Mouse (Mus musculus): Measurements from ENCODE around the gene Mettl16.
A peak's percentile ranks its signal among the peaks of the same experiment; 100 is the strongest.
"Not testable (repeated sequence)": the region's sequence is repeated elsewhere in the genome, so short reads cannot be mapped to it uniquely, and the experiment has no call there.

Gene Mettl16

DNA sequence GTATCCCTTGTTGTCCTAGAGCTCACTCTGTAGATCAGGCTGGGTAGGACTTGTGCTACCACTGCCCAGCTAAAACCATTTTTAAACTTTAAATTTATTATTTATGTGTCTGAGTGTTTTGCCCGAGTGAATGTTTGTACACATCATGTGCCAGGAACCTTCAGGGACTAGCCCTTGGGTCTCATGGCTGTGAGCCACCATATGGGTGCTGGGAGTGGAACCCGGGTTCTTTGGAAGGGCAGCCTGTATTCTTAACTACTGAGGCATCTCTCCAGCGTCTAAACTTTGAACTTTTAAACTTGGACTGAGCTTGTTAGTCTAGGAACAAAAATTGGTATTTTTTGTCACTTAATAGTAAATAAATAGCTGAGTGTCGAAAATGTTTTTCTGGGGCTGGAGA is 22.2 kb downstream of the Mettl16 start:
- DNase-seq = no peak

DNA sequence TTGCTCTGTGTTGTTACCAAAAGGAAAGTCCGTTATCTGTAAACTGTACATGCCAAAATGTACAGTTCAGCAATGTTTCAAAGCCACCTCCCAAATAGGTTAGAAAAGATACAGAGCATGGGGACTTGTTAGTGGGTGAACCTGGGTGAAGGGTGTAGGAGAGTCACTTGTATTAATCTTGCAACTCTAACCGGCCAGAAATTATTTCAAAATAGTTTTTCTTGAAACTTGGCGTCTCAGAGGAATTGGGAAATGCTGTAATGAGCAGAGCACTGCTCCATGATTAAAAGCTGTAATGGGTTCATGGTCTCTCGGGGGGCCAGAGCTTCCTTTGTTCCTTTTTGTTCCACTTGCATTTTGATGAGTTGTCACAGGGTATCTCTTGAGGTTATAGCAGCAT is 30.0 kb downstream of the Mettl16 start:
- DNase-seq = no peak

DNA sequence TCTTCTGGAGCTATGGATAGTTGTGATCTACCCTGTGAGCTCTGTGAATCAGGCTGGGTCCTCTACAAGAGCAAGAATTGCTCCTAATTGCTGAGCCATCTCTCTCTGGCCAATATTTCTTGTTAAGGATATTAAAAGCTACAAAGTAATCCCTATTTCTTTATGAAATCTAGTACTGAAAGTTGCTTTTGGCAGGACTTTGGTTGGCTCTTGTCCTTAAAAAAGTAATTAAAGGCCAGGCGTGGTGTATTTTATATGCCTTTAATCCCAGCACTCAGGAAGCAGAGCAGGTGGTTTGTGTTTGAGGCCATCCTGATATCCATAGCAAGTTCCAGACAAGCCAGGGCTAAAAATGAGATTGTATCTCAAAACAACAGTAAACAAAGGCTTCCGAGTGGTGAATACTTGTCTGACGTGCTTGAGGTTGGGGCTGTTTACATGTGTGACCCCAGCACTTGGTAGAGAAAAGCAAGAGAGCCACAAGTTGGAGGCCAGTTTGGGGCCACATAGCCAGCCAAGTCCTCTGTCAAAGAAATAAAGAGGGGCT is 33.5 kb downstream of the Mettl16 start:
- no peak for DNase-seq

DNA sequence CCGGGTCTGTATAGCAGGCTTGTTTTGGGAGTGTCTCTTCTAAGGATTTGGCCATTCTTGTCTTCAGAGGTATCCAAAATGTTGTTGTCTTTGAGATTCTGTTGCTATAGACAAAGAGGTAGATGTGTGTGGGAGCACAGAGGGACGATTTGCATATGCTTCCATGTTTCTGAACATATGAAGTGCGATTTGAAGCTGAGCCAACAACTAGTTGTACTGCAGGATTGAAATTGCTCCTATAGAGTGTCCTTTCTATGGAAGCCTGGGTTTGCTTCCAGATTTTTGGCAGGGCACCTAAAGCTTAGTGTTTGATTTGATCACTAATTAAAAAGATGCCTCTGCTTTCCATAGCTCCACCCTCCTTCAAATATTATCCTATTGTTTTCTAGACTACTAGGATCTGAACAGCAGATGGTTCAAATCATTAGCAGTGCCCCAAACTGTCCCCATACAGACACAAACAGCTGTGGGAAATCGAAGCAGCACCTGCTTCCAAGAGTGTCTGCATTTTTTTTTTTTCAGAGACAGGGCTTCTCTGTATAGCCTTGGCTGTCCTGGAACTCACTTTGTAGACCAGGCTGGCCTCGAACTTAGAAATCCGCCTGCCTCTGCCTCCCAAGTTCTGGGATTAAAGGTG is 36.7 kb downstream of the Mettl16 start:
- DNase-seq = no peak

DNA sequence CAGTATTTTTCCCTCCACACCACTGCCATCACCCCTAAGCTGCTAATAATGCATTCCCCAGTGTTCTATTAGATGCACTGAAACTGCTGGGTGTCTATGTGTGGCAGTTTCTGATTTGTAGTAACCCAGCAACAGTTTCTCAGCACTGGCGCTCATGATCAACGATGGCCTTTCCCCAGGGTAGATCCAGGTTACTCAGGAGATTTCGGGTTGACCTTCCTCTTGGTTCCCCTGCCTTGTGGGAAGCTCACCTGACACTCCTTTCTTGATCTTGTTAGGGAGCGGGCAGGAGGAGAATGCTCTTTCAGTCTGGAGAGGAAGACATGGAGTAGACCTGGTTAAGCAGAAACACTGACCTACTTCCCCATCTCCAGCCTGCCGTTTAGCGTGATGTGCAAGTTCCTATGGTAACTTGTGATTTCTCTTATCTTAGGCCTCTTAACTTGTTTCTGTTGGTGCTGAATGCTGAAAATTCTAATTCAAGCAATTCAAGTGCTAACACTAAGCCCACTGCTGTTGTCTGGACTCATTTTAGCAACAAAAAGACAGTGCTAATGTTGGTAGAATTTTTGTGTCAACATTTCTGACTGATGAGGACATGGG is 37.7 kb downstream of the Mettl16 start:
- no peak for DNase-seq

DNA sequence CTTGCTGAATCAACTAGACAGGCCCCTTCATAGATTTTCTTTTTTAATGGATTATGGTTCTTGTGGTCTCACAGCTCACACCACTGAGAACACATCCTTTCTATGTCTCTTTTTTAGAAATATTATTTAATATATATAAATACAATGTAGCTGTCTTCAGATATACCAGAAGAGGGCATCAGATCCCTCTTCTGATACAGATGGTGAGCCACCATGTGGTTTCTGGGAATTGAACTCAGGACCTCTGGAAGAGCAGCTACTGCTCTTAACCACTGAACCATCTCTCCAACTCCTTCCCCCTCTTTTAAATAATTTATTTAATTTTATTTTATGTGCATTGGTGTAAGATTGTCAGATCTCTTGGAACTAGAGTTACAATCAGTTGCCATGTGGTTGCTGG is 39.5 kb downstream of the Mettl16 start:
- DNase-seq = no peak

DNA sequence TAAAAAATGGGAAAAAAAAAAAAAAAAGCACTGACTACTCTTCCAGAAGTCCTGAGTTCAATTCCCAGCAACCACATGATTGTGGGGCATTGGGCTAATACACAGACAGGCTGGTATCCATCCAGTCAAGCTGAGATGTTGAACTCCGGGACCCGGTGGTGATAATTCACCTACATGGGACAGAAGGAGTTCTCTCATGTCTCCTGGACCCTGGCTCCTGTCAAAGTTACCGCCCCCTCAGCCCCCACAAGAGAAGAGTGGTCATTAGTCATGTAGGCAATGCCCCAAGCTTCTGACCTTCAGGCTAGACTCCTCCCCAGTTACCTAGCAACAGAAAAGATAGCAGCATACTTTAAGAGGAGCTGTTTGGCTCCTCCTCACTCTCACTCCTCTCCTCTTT is 40.4 kb downstream of the Mettl16 start:
- DNase-seq = not testable (repeated sequence)

DNA sequence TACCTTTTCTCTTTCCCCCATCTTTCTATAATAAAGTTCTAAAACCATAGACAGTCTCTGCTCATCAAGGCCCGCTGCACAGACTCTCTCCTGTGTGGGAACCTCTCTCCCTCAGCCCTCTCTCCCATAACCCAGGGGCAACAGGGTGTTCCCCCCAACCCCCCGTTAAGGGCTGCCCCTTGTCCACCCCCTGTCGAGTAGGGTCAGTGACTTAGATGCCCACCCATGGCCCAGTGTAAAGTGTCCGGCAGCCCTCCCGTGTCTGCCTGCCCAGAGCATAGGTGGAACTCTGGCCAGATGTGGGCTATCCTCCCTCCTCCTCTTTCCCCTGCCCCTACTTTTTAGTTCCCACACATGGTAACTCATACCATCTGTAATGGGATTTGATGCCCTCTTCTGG is 40.9 kb downstream of the Mettl16 start:
- no peak for DNase-seq

DNA sequence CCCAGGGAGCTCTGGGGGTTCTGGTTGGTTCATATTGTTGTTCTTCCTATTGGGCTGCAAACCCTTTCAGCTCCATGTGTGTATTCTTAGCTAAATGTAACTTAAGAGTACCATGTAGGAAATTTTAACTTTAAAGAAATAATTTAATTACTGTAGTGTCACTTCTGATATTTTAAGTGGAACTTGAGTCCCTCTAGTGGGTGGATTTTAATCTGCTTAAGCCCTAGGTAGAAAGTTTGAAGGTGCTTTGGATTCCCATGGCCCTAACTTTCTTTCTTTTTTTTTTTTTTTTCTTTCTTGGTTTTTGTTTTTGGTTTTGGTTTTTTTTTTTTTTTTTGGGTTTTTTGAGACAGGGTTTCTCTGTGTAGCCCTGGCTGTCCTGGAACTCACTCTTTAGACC is 45.2 kb downstream of the Mettl16 start:
- DNase-seq = no peak

DNA sequence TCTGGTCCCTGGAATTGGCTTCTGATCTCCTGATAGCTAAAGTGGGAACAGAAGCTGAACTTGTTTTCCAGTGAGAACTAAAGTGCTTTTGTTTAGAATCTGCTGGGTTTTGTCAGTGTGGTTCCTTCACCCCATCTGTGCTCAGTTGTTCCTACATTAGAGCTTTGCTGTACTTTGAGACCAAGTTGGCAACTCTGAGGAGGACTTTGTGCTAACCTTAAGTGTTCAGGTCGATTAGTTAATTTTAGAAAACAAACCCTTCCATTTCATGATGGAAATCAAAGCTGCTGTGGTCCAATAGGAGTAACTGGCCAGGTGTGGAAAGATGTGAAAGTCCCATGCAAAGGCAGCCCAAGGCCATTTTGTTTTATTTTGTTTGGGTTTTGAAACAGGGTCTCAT is 50.3 kb downstream of the Mettl16 start:
- no peak for DNase-seq

DNA sequence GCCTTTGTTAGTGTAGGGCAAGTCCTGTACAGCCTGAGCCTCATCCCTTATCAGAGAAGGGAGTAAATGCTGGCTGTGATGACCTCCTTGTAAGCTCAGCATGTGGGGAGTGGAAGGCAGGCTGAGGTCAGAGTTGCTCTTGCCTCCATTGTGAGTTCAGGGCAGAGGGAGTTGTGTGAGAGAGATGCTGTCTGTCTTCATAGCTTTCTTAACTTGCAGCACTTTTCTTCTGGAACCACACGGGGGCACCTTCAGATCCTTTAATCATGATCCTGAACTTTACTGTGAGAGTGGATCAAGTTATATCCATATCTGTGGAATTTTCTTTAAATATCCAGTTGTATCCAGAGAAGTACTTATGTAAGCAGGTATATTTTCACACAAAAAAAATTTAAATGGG is 50.8 kb downstream of the Mettl16 start:
- no peak for DNase-seq

DNA sequence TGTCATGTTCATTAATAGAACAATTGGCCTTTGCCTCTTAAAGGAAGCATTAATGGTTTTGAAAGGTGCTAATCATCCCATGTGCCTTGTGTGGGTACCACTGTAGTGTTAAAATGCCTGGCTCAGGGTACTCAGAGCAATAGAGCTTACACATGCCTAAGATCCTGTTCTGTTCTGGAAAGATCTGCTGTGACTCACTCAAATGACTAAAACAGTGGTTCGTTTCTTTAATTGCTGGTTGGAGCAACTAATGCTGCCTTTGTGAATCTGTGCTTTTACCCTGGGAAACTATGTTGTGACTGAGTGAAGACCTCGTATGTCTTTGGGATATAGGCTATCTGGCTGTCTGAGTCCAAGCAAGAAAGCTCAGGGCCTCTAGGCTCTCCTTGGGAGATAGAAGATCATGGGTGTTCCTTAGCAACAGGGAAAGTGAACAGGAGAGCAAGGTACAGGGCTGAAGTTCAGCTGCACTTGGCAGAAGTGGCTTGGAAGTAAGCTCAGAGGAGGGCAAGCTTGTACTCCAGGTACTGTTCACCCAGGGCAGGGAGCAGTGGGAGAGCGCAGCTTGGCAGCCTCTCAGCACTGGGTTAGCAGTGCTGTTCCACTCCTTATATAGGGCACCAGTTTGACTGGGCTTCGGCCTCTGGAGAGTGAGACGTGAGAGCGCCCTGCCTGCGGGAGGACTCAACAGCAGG is 52.3 kb downstream of the Mettl16 start:
- DNase-seq = no peak

DNA sequence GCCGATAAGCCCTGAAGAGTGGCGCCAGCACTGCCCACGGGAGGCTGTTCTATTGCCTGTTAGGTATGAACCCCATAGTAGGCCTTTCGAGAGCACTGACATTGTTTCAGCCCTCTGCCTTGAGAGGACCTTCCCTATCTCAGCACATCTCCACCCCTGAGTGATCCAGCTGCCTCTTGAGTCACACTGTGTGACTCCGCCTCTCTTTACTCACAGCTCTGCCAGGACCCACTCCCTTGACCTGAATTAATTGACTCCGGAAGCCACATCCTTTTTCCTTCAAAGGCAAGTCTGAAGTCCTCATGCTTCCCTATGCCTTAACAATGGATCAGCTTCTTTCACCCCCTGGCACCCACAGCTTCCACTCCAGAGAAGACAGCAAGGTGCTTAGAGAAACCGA is 55.5 kb downstream of the Mettl16 start:
- no peak for DNase-seq

DNA sequence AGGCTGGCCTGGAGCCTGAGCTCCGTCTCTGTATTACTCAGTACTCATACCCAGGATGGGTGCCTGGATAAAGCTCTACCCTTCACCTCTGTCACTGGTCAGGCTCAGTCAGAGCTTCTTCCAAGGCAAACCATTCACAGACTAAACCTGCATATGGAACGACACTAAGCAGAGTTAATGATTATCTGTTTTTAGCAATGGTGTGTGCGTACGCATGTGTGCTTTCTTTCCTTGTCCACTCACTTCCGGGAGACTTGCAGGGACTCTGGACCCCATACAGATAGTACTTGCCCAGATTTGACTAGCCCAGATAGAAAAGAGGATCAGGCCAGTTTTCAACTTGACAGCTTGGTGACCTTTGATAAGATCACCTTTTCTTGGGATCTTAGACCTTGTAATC is 56.1 kb downstream of the Mettl16 start:
- no peak for DNase-seq

DNA sequence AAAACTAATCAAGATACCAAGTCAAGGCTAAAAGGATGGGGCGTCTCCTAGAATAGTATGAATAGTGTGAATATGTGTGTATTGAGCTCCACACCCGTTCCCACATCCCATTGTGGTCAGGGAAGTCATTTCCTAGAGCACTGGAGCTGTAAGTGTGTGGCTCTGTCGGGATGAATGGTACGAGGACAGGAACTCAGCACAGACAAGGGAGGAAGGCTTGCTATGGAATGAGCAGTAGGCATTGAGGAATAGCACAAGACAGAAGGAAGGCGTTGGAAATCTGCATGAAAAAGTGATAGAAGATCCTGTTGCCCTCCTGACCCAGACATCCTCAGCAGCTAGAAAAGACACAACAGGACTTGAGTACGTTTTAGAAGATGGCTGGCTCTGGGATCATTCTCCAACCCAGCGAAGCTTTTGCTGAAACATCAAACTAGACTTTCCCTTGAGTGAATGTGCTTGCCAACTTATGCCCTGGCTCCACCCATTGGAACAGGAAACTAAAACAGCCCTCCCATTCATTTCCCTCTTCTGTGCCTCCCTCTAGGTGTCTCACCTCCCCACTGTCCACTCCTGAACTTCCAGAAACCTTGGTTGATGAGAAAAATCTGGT is 57.3 kb downstream of the Mettl16 start:
- no peak for DNase-seq

DNA sequence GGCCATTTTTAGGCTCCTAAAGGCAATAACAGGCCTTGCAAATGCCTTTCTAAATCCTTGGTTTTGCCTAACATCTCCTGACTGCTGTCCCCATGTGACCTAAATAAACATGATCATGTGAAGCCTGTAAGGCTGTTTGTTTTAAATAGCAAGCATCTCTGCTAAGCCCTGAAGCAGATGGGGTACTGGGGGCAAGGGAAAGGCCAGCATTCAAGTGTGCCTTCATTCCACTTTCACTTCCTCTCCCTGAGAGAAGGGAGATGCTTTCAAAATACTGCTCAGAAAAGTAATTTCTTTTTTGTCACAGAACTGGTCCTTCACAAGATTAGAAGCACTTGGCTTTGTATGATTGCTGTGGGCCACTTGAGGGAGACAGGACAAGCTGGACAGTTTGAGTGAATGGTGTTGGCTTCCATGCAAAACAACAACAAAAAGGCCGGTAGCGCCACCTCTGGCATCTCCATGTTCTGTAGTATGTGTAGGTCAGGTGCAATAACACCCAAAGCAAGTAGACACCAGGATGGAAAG is 57.8 kb downstream of the Mettl16 start:
- no peak for DNase-seq

DNA sequence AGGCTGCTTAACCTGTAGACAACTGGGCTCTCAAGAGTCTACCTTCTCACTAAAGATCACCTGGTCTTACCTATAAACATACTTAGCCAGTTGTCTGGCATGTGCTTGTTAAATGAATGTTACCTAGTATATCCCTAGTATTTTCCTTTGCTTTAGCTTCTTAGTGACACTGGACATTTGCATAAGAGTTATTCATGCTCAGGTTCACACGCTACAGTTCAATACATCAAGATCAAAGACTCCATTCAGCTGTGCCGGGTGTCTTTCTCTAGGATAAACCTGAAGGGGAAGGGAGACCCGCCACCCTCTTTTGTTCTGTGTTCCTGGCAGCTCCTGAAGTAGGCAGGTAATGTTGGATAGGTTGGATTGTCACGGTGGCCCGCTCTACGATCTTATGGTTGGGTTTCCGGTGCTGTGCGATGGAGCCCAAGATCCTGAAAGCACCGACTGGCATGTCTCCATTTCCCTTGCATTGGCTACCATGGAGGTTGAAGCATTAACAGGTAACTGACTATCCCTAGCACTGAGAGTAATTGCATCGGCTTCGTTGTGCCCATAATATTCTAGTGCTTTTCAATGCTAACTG is 58.4 kb downstream of the Mettl16 start:
- DNase-seq = no peak

DNA sequence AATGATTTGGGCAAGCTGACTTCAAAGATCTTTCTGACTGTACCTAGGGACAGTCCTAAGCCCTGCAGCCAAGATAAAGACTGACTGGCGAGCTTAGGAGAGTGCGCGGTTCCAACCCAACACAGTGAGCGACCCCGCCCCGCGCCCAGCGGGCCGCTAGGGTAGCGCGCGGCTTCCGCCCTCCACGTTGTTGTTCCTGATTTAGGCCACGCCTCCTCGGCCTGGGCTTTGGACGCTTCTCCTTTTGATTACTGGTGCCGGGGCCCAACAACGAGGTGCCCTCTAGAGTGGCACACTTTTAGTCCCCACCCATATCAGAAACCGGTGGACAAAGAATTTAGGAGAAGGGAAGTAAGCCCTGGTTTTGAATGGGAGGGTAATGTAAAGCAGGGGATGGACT is 59.2 kb downstream of the Mettl16 start:
- DNase-seq = peak; percentile 84

DNA sequence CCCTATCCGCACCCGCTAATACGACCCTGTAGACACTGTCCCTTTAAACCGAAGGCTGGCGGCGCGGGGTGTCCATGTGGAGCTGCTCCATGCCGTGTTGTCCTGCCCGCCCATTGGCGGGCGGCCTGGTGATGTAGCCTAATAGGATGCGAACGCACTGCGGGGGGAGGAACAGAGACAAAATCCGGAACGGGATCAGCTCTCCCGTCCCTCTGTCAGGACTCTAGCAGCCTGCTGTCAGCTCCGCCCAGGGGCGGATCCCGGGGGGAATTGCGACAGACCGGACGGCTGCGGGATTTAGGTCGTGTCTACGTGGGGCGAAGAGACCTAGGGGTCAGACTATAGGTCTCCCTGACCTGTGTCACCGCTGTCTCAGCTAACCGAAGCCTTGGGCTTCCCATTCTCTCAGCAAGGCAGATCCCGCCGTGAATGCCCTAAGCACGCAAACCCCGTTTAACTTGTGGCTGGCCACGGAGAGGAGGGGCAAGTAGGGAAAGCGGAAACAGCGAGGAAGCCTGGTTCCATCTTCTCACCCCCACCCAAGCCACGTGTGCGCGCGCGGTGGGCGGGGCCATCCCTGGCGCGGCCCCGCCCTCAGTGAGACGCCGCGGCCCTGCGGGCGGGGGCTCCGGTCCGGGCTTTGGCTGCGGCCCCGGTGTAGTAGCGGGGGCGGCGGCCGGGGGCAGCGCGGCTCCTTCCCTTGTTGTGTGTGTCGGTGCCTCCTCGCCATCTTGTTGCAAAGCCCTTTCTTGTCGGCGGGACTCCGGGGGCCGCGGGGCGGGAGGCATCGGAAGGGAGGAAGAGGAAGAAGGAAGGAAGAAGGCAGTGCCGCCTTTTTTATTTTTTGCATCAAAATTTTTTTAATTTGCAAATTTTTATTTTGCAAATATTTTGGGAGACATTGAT is 59.9 kb downstream of the Mettl16 start, which contains the start of gene Mnt:
Mnt (plus strand) TSS at position 665 of the 906 bp plus-strand sequence.
- DNase-seq = peak; percentile 91

DNA sequence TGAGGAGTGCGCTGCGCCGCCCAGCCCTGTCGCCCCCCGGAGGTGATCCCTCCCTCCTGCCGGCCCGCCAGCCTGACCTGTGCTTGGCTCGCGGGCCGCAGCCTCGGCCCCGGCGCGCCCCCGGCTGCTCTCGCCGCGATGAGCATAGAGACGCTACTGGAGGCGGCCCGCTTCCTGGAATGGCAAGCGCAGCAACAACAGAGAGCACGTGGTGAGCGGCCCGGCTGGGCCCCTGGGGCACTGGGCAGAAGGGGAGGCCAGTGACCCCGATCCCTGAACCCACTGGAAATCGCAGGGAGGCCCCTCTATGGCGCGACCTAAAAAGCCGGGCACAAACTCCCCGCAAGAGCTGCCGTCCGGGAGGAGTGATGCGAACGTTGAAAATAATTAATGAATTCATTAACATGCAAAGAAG is 60.6 kb downstream of the Mettl16 start:
- peak; percentile 60 for DNase-seq

DNA sequence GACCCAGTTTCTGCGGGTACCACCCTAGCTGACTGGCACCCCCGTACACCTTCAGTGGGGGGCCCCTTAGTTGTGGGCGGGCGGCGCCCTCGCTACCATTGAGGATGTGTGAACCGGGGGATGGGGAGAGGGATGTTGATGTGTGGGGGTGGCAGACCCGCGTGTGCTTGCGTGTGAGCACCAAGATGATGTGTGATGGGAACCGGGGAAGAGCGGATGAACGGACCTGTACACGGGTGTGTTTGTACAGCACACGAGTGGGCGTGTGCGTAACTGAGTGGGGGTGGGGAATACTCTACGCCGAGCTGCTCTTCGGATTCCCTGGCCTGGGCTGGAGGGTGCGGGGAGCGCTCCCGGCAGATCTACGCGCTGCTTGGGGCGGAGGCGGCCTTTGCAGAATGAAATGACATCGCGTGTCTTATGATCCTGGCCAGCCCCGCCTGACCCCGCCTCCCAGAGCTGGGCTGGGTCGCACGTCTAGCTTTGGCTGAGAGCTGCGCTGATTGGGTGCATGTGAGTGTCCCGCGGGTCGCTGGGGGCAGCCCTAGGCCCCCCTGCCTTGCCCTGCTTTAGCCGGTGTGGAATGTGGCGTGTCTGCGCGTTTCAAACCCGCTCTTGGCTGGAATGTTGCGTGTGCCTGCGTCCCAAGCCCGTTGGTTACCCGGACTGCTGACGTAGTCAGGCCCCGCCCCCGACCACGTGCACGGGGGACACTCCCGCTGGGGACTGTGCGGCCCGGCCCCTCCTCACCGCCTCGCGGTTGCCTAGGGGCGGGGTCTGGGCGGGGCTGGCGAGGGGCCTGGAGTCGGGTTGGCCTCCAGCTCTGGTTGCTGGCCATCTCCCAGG is 61.2 kb downstream of the Mettl16 start:
- DNase-seq = peak; percentile 97
